Mouse (Mus musculus): Measurements from ENCODE around the gene Ssc5d. TPM values are rescaled to one million over a fixed set of nuclear protein-coding genes. Genes with fewer than 3 reads are reported as not detected.

Ssc5d gene
- polyA plus RNA-seq (2014; fragmentation: Illumina TruSeq; extraction: RNeasy Lipid Tissue Mini Kit (QIAGEN cat#74804); ENCODE audit: low replicate concordance), result not detected

GRCm38 (mm10) chr7:4925441-4926381, at the start of gene Ssc5d:
Ssc5d (plus strand) TSS chr7:4925785.

GRCm38 (mm10) chr7:4876753-4877221, 48.8 kb upstream of the Ssc5d start, which contains the start of gene Isoc2a:
Isoc2a (plus strand) TSS chr7:4877153.

DNA sequence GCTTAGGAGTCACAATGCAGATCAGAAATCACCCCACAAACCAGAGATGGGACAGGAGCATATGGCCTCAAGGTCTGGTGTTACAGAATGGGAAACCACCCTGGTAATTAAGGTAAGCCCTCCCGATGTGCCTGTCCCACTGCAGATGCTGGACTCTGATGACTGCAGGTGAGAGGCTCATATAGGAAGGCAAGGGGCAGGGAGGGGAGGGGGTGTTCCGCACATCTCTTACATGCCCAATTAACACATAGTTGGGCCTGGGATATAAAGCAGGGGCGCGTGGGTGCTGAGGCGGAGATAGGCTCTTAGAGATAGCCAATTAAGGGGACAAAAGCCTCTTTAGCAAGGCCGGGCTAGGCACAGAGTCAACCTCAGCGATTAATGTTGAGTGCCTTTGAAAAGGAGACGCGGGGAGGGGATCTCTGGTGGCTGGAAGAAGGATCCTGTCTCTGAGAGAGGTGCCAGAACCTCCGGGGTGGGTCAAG, 19.1 kb upstream of the Ssc5d start, which contains the start of gene Gm36210:
Gene Gm36210, minus strand, starts transcription at position 51 of the 485 bp plus-strand sequence.

GRCm38 (mm10) chr7:4915007-4915665, 10.4 kb upstream of the Ssc5d start, which contains the start of gene Zfp628:
Zfp628 (plus strand) TSS chr7:4915217.

GRCm38 (mm10) chr7:4921824-4922482, 3.6 kb upstream of the Ssc5d start, which contains the start of gene Nat14:
Nat14 (plus strand) TSS chr7:4922028.

DNA sequence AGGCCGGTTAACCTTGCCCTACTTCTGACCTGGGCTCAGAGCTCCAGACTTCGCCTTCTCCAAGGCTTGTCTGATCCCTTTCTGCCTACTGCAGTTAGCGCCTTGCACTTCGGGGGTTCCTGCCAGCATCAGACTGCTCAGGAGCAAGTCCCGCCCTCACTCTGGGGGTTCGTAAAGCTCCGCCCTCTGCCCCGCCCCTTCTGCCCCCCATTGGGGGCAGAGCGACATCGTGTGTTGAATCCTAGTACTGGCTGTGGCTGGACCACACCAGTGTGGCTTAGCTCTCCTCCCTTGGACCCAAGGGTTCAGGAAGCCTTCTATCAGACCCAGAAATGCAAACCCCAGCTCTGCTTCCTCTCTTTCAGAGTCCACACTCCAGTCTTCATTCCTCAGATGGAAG, 38.7 kb downstream of the Ssc5d start, which contains the start of gene Sbk2:
Gene Sbk2, minus strand, starts transcription at position 135 of the 400 bp plus-strand sequence.

DNA sequence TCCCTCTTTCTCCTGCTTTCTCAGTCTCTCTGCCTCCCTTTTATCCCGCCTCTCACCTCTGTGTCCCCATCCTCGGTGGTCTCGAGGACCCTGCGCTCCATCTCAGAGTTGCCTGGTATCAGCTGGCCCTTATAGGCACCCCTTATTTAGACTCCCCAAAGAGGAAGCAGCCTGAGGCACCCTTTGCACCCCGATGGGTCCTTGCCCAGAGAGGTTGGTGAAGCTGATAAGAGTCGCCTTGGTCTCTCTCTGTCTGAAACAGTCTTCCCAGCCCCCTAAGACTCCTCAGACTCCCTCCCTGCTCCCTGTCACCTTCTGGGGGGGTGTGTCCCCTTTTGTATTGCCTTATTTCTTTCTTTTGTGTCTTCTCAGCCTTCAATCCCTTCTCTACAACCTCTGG, 45.5 kb downstream of the Ssc5d start, which contains the start of gene Sbk3:
Gene Sbk3, minus strand, starts transcription at position 101 of the 400 bp plus-strand sequence.

Other genes with a start within 250 kb of the Ssc5d start
- gene Hspbp1, start 240.7 kb upstream of the Ssc5d start, polyA plus RNA-seq (2014; fragmentation: Illumina TruSeq; extraction: RNeasy Lipid Tissue Mini Kit (QIAGEN cat#74804); ENCODE audit: low replicate concordance), result not detected
- not detected for gene Brsk1, start 235.2 kb upstream of the Ssc5d start, polyA plus RNA-seq (2014; fragmentation: Illumina TruSeq; extraction: RNeasy Lipid Tissue Mini Kit (QIAGEN cat#74804); ENCODE audit: low replicate concordance)
- 4.2 TPM for gene Tmem150b, start 200.5 kb upstream of the Ssc5d start, polyA plus RNA-seq (2014; fragmentation: Illumina TruSeq; extraction: RNeasy Lipid Tissue Mini Kit (QIAGEN cat#74804); ENCODE audit: low replicate concordance)
- 2.5 TPM for gene Kmt5c, start 185.7 kb upstream of the Ssc5d start, polyA plus RNA-seq (2014; fragmentation: Illumina TruSeq; extraction: RNeasy Lipid Tissue Mini Kit (QIAGEN cat#74804); ENCODE audit: low replicate concordance)
- gene Cox6b2, start 172.7 kb upstream of the Ssc5d start, polyA plus RNA-seq (2014; fragmentation: Illumina TruSeq; extraction: RNeasy Lipid Tissue Mini Kit (QIAGEN cat#74804); ENCODE audit: low replicate concordance), result not detected
- not detected for gene Fam71e2, start 154.5 kb upstream of the Ssc5d start, polyA plus RNA-seq (2014; fragmentation: Illumina TruSeq; extraction: RNeasy Lipid Tissue Mini Kit (QIAGEN cat#74804); ENCODE audit: low replicate concordance)
- not detected for gene Il11, start 142.9 kb upstream of the Ssc5d start, polyA plus RNA-seq (2014; fragmentation: Illumina TruSeq; extraction: RNeasy Lipid Tissue Mini Kit (QIAGEN cat#74804); ENCODE audit: low replicate concordance)
- not detected for gene Tmem190, start 142.8 kb upstream of the Ssc5d start, polyA plus RNA-seq (2014; fragmentation: Illumina TruSeq; extraction: RNeasy Lipid Tissue Mini Kit (QIAGEN cat#74804); ENCODE audit: low replicate concordance)
- 1.0 TPM for gene Tmem238, start 136.1 kb upstream of the Ssc5d start, polyA plus RNA-seq (2014; fragmentation: Illumina TruSeq; extraction: RNeasy Lipid Tissue Mini Kit (QIAGEN cat#74804); ENCODE audit: low replicate concordance)
- gene Rpl28, start 132.9 kb upstream of the Ssc5d start, polyA plus RNA-seq (2014; fragmentation: Illumina TruSeq; extraction: RNeasy Lipid Tissue Mini Kit (QIAGEN cat#74804); ENCODE audit: low replicate concordance), result 4.2 TPM
- 2.9 TPM for gene Ube2s, start 113.2 kb upstream of the Ssc5d start, polyA plus RNA-seq (2014; fragmentation: Illumina TruSeq; extraction: RNeasy Lipid Tissue Mini Kit (QIAGEN cat#74804); ENCODE audit: low replicate concordance)
- 0.19 TPM for gene Shisa7, start 81.1 kb upstream of the Ssc5d start, polyA plus RNA-seq (2014; fragmentation: Illumina TruSeq; extraction: RNeasy Lipid Tissue Mini Kit (QIAGEN cat#74804); ENCODE audit: low replicate concordance)
- 0.97 TPM for gene Isoc2b, start 55.5 kb upstream of the Ssc5d start, polyA plus RNA-seq (2014; fragmentation: Illumina TruSeq; extraction: RNeasy Lipid Tissue Mini Kit (QIAGEN cat#74804); ENCODE audit: low replicate concordance)
- gene Isoc2a, start 48.6 kb upstream of the Ssc5d start, polyA plus RNA-seq (2014; fragmentation: Illumina TruSeq; extraction: RNeasy Lipid Tissue Mini Kit (QIAGEN cat#74804); ENCODE audit: low replicate concordance), result 0.85 TPM
- not detected for gene Gm36210, start 19.3 kb upstream of the Ssc5d start, polyA plus RNA-seq (2014; fragmentation: Illumina TruSeq; extraction: RNeasy Lipid Tissue Mini Kit (QIAGEN cat#74804); ENCODE audit: low replicate concordance)
- gene Zfp628, start 10.6 kb upstream of the Ssc5d start, polyA plus RNA-seq (2014; fragmentation: Illumina TruSeq; extraction: RNeasy Lipid Tissue Mini Kit (QIAGEN cat#74804); ENCODE audit: low replicate concordance), result not detected
- 0.59 TPM for gene Nat14, start 3.8 kb upstream of the Ssc5d start, polyA plus RNA-seq (2014; fragmentation: Illumina TruSeq; extraction: RNeasy Lipid Tissue Mini Kit (QIAGEN cat#74804); ENCODE audit: low replicate concordance)
- gene Sbk2, start 38.6 kb downstream of the Ssc5d start, polyA plus RNA-seq (2014; fragmentation: Illumina TruSeq; extraction: RNeasy Lipid Tissue Mini Kit (QIAGEN cat#74804); ENCODE audit: low replicate concordance), result not detected
- not detected for gene Sbk3, start 45.4 kb downstream of the Ssc5d start, polyA plus RNA-seq (2014; fragmentation: Illumina TruSeq; extraction: RNeasy Lipid Tissue Mini Kit (QIAGEN cat#74804); ENCODE audit: low replicate concordance)
- gene Zfp579, start 70.4 kb downstream of the Ssc5d start, polyA plus RNA-seq (2014; fragmentation: Illumina TruSeq; extraction: RNeasy Lipid Tissue Mini Kit (QIAGEN cat#74804); ENCODE audit: low replicate concordance), result 8.2 TPM
- not detected for gene Zfp524, start 88.6 kb downstream of the Ssc5d start, polyA plus RNA-seq (2014; fragmentation: Illumina TruSeq; extraction: RNeasy Lipid Tissue Mini Kit (QIAGEN cat#74804); ENCODE audit: low replicate concordance)
- gene Fiz1, start 88.9 kb downstream of the Ssc5d start, polyA plus RNA-seq (2014; fragmentation: Illumina TruSeq; extraction: RNeasy Lipid Tissue Mini Kit (QIAGEN cat#74804); ENCODE audit: low replicate concordance), result 9.3 TPM
- gene Gm44973, start 89.7 kb downstream of the Ssc5d start, polyA plus RNA-seq (2014; fragmentation: Illumina TruSeq; extraction: RNeasy Lipid Tissue Mini Kit (QIAGEN cat#74804); ENCODE audit: low replicate concordance), result 0.48 TPM
- 3.4 TPM for gene Zfp865, start 94.6 kb downstream of the Ssc5d start, polyA plus RNA-seq (2014; fragmentation: Illumina TruSeq; extraction: RNeasy Lipid Tissue Mini Kit (QIAGEN cat#74804); ENCODE audit: low replicate concordance)
- not detected for gene Ccdc106, start 94.8 kb downstream of the Ssc5d start, polyA plus RNA-seq (2014; fragmentation: Illumina TruSeq; extraction: RNeasy Lipid Tissue Mini Kit (QIAGEN cat#74804); ENCODE audit: low replicate concordance)
- gene 4632433K11Rik, start 108.3 kb downstream of the Ssc5d start, polyA plus RNA-seq (2014; fragmentation: Illumina TruSeq; extraction: RNeasy Lipid Tissue Mini Kit (QIAGEN cat#74804); ENCODE audit: low replicate concordance), result 1.6 TPM
- gene Zfp784, start 112.7 kb downstream of the Ssc5d start, polyA plus RNA-seq (2014; fragmentation: Illumina TruSeq; extraction: RNeasy Lipid Tissue Mini Kit (QIAGEN cat#74804); ENCODE audit: low replicate concordance), result 6.2 TPM
- 0.56 TPM for gene Zfp580, start 125.8 kb downstream of the Ssc5d start, polyA plus RNA-seq (2014; fragmentation: Illumina TruSeq; extraction: RNeasy Lipid Tissue Mini Kit (QIAGEN cat#74804); ENCODE audit: low replicate concordance)
- 11.5 TPM for gene U2af2, start 136.4 kb downstream of the Ssc5d start, polyA plus RNA-seq (2014; fragmentation: Illumina TruSeq; extraction: RNeasy Lipid Tissue Mini Kit (QIAGEN cat#74804); ENCODE audit: low replicate concordance)
- gene Epn1, start 154.4 kb downstream of the Ssc5d start, polyA plus RNA-seq (2014; fragmentation: Illumina TruSeq; extraction: RNeasy Lipid Tissue Mini Kit (QIAGEN cat#74804); ENCODE audit: low replicate concordance), result 0.63 TPM
- not detected for gene Rfpl4, start 191.2 kb downstream of the Ssc5d start, polyA plus RNA-seq (2014; fragmentation: Illumina TruSeq; extraction: RNeasy Lipid Tissue Mini Kit (QIAGEN cat#74804); ENCODE audit: low replicate concordance)
- gene Rasl2-9, start 200.2 kb downstream of the Ssc5d start, polyA plus RNA-seq (2014; fragmentation: Illumina TruSeq; extraction: RNeasy Lipid Tissue Mini Kit (QIAGEN cat#74804); ENCODE audit: low replicate concordance), result 2.1 TPM
- not detected for gene Vmn1r55, start 223.9 kb downstream of the Ssc5d start, polyA plus RNA-seq (2014; fragmentation: Illumina TruSeq; extraction: RNeasy Lipid Tissue Mini Kit (QIAGEN cat#74804); ENCODE audit: low replicate concordance)

Data from small intestine, adult 10 weeks (tissue).